Mouse (Mus musculus) intestine, postnatal 0 days (tissue): Measurements from ENCODE around the gene Gm14147. TPM values are rescaled to one million over a fixed set of nuclear protein-coding genes. Genes with fewer than 3 reads are reported as not detected.
"Not testable (repeated sequence)": the region's sequence is repeated elsewhere in the genome, so short reads cannot be mapped to it uniquely, and the experiment has no call there.

Source experiments
- ATAC-seq: fragments of 200-750 bp; cut with Nextera tagmentation; 2 replicates; pipeline ENCODE4 v1.8.0; 2017; ENCODE audit warnings: mild to moderate bottlenecking, moderate TSS enrichment, moderate library complexity
- H3K27ac ChIP-seq: fragments of 300-500 bp; sonication (generic); 2 replicates; pipeline ENCODE4 v1.5.1; 2014; ENCODE audit warnings: mild to moderate bottlenecking, low read depth, low read length, moderate library complexity
- H3K27me3 ChIP-seq: fragments of 300-500 bp; sonication (generic); replicated peaks from 2 replicates; pipeline ENCODE4 v1.6.1; 2014; ENCODE audit warnings: low read length, mixed read lengths; ENCODE audit not compliant: control insufficient read depth, insufficient read depth
- H3K36me3 ChIP-seq: fragments of 300-500 bp; sonication (generic); 2 replicates; pipeline ENCODE4 v1.6.1; 2014; ENCODE audit warnings: mild to moderate bottlenecking, moderate library complexity; ENCODE audit not compliant: control insufficient read depth, insufficient read depth
- H3K4me1 ChIP-seq: fragments of 300-500 bp; sonication (generic); replicated peaks from 2 replicates; pipeline ENCODE4 v1.6.1; 2014; ENCODE audit warnings: antibody characterized with exemption, low read length, mixed read lengths; ENCODE audit not compliant: control insufficient read depth, insufficient read depth
- H3K4me2 ChIP-seq: fragments of 300-500 bp; sonication (generic); replicated peaks from 2 replicates; pipeline ENCODE4 v1.6.1; 2014; ENCODE audit warnings: low read depth, mild to moderate bottlenecking, moderate library complexity
- H3K4me3 ChIP-seq: fragments of 300-500 bp; sonication (generic); 2 replicates; pipeline ENCODE4 v1.5.1; 2014; ENCODE audit warnings: low read depth, low read length
- H3K9ac ChIP-seq: fragments of 300-500 bp; sonication (generic); 2 replicates; pipeline ENCODE4 v1.6.1; 2014; ENCODE audit warnings: mild to moderate bottlenecking, low read depth, low read length
- H3K9me3 ChIP-seq: fragments of 300-500 bp; sonication (generic); 2 replicates; pipeline ENCODE4 v1.6.1; 2016; ENCODE audit warnings: mixed run types; ENCODE audit not compliant: control insufficient read depth
- CTCF ChIP-seq: sonication (generic); IDR thresholded peaks from 2 replicates; pipeline ENCODE4 v1.5.1; 2016; ENCODE audit warnings: low read depth, mild to moderate bottlenecking, control low read depth, antibody characterized with exemption, moderate library complexity
- WGBS: fragments of 180-500 bp; shearing (Covaris S2); extraction: QIAGEN DNeasy Blood & Tissue Kit; methylation state at CpG from one replicate; pipeline ENCODE4 v1.1.7; 2014; 5-methylcytosine and 5-hydroxymethylcytosine counted together
- polyA plus RNA-seq: library from polyadenylated mRNA; unstranded; fragments of >200 nt; fragmentation: Nextera tagmentation; extraction: Ambion mirVana; gene quantifications from 2 replicates; pipeline ENCODE4 v1.2.1, GENCODE M21; 2015

The Gm14147 gene
- not detected in 2 replicates for polyA plus RNA-seq

GRCm38 (mm10) chr2:151097945-151098344 lies at the start of gene Gm14147:
TSS of gene Gm14147 (plus strand) at chr2:151098245.
- not testable (repeated sequence) for H3K4me2 ChIP-seq, H3K9me3 ChIP-seq, H3K27me3 ChIP-seq, H3K4me1 ChIP-seq, H3K9ac ChIP-seq, H3K36me3 ChIP-seq, H3K27ac ChIP-seq, H3K4me3 ChIP-seq, ATAC-seq
- WGBS = no CpG with 5 or more reads among the region's 3 CpGs

- Histone ChIP-seq H3K36me3 (no peaks in the 10 kb centered on the region), H3K4me3 (no peak overlapping the region), H3K4me2 (no peak overlapping the region), H3K4me1 (no peaks in the 10 kb centered on the region), H3K9ac (no peak overlapping the region), H3K9me3 (no peaks in the 10 kb centered on the region), H3K27ac (no peak overlapping the region), H3K27me3 (no peaks in the 10 kb centered on the region)
- WGBS = 79% methylated on average over 1 of the region's 1 CpGs
- ATAC-seq = no peak
- TF ChIP-seq CTCF = no peak
These were observed 41.4 kb upstream of the Gm14147 start for GRCm38 (mm10) chr2:151056637-151057036.

- not testable (repeated sequence) for H3K4me3 ChIP-seq, H3K36me3 ChIP-seq, H3K9ac ChIP-seq, H3K27ac ChIP-seq, H3K27me3 ChIP-seq, H3K4me1 ChIP-seq, H3K9me3 ChIP-seq, ATAC-seq, H3K4me2 ChIP-seq
- WGBS = no CpG with 5 or more reads among the region's 3 CpGs
These were observed 5.8 kb upstream of the Gm14147 start, which contains the start of gene Gm14151 for GRCm38 (mm10) chr2:151092250-151092649. TSS of gene Gm14151 (minus strand) at chr2:151092350.

Other genes with a start within 250 kb of the Gm14147 start
- gene Abhd12, start 193.5 kb upstream of the Gm14147 start, polyA plus RNA-seq = 40.5 and 41.5 TPM in 2 replicates
- 9.1 and 9.7 TPM in 2 replicates for gene Gins1, start 192.8 kb upstream of the Gm14147 start, polyA plus RNA-seq
- 1.3 and 1.5 TPM in 2 replicates for gene Ninl, start 58.9 kb upstream of the Gm14147 start, polyA plus RNA-seq
- 59.9 and 64.2 TPM in 2 replicates for gene Nanp, start 58.8 kb upstream of the Gm14147 start, polyA plus RNA-seq
- not detected in 2 replicates for gene Gm14151, start 5.9 kb upstream of the Gm14147 start, polyA plus RNA-seq